Mouse (Mus musculus) myocyte (in vitro differentiated cells): ENCODE results near the gene Tmem143.

Source experiments
- CEBPB ChIP-seq: IDR thresholded peaks from 2 replicates; pipeline ENCODE4 v1.6.1; 2011; ENCODE audit warnings: mild to moderate bottlenecking, moderate library complexity; ENCODE audit not compliant: poor library complexity, insufficient read depth, severe bottlenecking
- E2F4 ChIP-seq: IDR thresholded peaks from one replicate; pipeline ENCODE4 v1.6.1; 2011; ENCODE audit warnings: mild to moderate bottlenecking, control low read depth, moderate library complexity; ENCODE audit not compliant: insufficient read depth
- MAX ChIP-seq: IDR thresholded peaks from one replicate; pipeline ENCODE4 v1.6.1; 2011; ENCODE audit warnings: low read depth, mild to moderate bottlenecking, control low read depth
- MYOD1 ChIP-seq, 3 experiments: IDR thresholded peaks; one replicate each; pipeline ENCODE4 v1.6.1; 2011; ENCODE audit warnings: control low read depth in 2 of 3, low read depth in 2 of 3, mild to moderate bottlenecking in 2 of 3, moderate library complexity in 1 of 3; ENCODE audit not compliant: insufficient read length in 2 of 3, control insufficient read depth in 1 of 3
- MYOG ChIP-seq, 3 experiments: IDR thresholded peaks; one replicate each; pipeline ENCODE4 v1.6.1; 2011; ENCODE audit warnings: control low read depth in 2 of 3, low read depth in 2 of 3, mild to moderate bottlenecking in 2 of 3; ENCODE audit not compliant: insufficient read length in 2 of 3, control insufficient read depth in 1 of 3, insufficient read depth in 1 of 3
- POLR2A ChIP-seq: IDR thresholded peaks from one replicate; pipeline ENCODE4 v1.6.1; 2011; ENCODE audit warnings: low read depth, mild to moderate bottlenecking, control low read depth, moderate library complexity; ENCODE audit not compliant: insufficient read length
- POLR2AphosphoS2 ChIP-seq: IDR thresholded peaks from one replicate; pipeline ENCODE4 v1.6.1; 2011; ENCODE audit warnings: low read depth, control low read depth; ENCODE audit not compliant: insufficient read length
- REST ChIP-seq: IDR thresholded peaks from one replicate; pipeline ENCODE4 v1.6.1; 2011; ENCODE audit warnings: mild to moderate bottlenecking, control low read depth, moderate library complexity; ENCODE audit not compliant: insufficient read depth, insufficient read length
- SRF ChIP-seq: IDR thresholded peaks from one replicate; pipeline ENCODE4 v1.6.1; 2011; ENCODE audit warnings: low read depth; ENCODE audit not compliant: control insufficient read depth, insufficient read length
- TCF12 ChIP-seq: IDR thresholded peaks from one replicate; pipeline ENCODE4 v1.6.1; 2011; ENCODE audit warnings: mild to moderate bottlenecking, control low read depth; ENCODE audit not compliant: poor library complexity, insufficient read depth, severe bottlenecking
- TCF3 ChIP-seq: IDR thresholded peaks from one replicate; pipeline ENCODE4 v1.6.1; 2011; ENCODE audit warnings: low read depth, control low read depth; ENCODE audit not compliant: insufficient read length
- USF1 ChIP-seq: IDR thresholded peaks from one replicate; pipeline ENCODE4 v1.6.1; 2011; ENCODE audit warnings: low read depth, mild to moderate bottlenecking, control low read depth, moderate library complexity

GRCm38 (mm10) chr7:45870282-45871058, 26.3 kb upstream of the Tmem143 start:
- no peak for TF ChIP-seq SRF
- TF ChIP-seq MYOD1 (IDR thresholded peaks at IDR 0.05; ENCODE audit: control insufficient read depth in 1 of 3, insufficient read length in 2 of 3, low read depth in 2 of 3): no peak
- no peak for TF ChIP-seq USF1
- no peak for TF ChIP-seq E2F4
- TF ChIP-seq POLR2A: no peak
- peak; percentile 56 for TF ChIP-seq POLR2AphosphoS2
- TF ChIP-seq MAX: no peak
- TF ChIP-seq CEBPB: no peak
- no peak for TF ChIP-seq MYOG (IDR thresholded peaks at IDR 0.05; ENCODE audit: control insufficient read depth in 1 of 3, insufficient read depth in 1 of 3, insufficient read length in 2 of 3, low read depth in 2 of 3)
- TF ChIP-seq TCF3: no peak
- TF ChIP-seq TCF12: no peak
- TF ChIP-seq REST: no peak
